Comparison of ENCODE assay signal across 8 mouse cellular contexts in genomic region chr4:40471880-40472279, GRCm38 (mm10). TPM values are rescaled to one million over a fixed set of nuclear protein-coding genes. Genes with fewer than 3 reads are reported as not detected.
DNase-seq lines count a peak whose midpoint lies in the region; ATAC-seq lines count a peak whose summit lies in the region.

TSS of gene Tmem215 (plus strand) at chr4:40472180.

- H3K4me1 ChIP-seq in forebrain, embryonic 11.5 days (replicated peaks; ENCODE audit: control insufficient read depth, insufficient read depth, low read length): no peaks in the 10 kb centered on the region
- H3K4me1 ChIP-seq in neural tube, embryonic 14.5 days (ENCODE audit: control insufficient read depth, insufficient read depth, low read length): 0 out of 2 replicates have a peak, but pooled peaks cover 4% of the 10 kb centered on the region

- H3K9ac ChIP-seq in forebrain, embryonic 11.5 days (ENCODE audit: low read length): peak within 1 kb of the TSS; percentile 57
- H3K9ac ChIP-seq in neural tube, embryonic 14.5 days (replicated peaks; ENCODE audit: low read depth, low read length): peak within 1 kb of the TSS; percentile 61

- no peak within 1 kb of the TSS for H3K27ac ChIP-seq in forebrain, embryonic 11.5 days (ENCODE audit: low read depth, low read length)
- H3K27ac ChIP-seq in neural tube, embryonic 14.5 days (ENCODE audit: low read depth, low read length): no peak within 1 kb of the TSS

- H3K27me3 ChIP-seq in forebrain, embryonic 11.5 days (ENCODE audit: control insufficient read depth, insufficient read depth, low read length): peaks cover 5% of the 10 kb centered on the region
- H3K27me3 ChIP-seq in neural tube, embryonic 14.5 days (ENCODE audit: control insufficient read depth, insufficient read depth, low read length): no peaks in the 10 kb centered on the region

- no peaks in the 10 kb centered on the region for H3K9me3 ChIP-seq in forebrain, embryonic 11.5 days (ENCODE audit: control insufficient read depth, low read length)
- H3K9me3 ChIP-seq in neural tube, embryonic 14.5 days (ENCODE audit: control insufficient read depth, low read length): no peaks in the 10 kb centered on the region

- intact Hi-C loops in left cerebral cortex, postnatal 14 days (cut with DNase I): loop anchor here (10.0 kb wide), 1 partner anchor 167 kb away; no protein-coding TSS in a partner anchor
- intact Hi-C loops in left cerebral cortex, postnatal 36 days (cut with DNase I): loop anchor here (5.0 kb wide), 1 partner anchor 170 kb away; no protein-coding TSS in a partner anchor

- H3K36me3 ChIP-seq in forebrain, embryonic 11.5 days (ENCODE audit: control insufficient read depth, insufficient read depth, low read length): no peaks in the 10 kb centered on the region
- H3K36me3 ChIP-seq in neural tube, embryonic 14.5 days (ENCODE audit: control insufficient read depth, insufficient read depth, low read length): no peaks in the 10 kb centered on the region

- no peak for DNase-seq in left cerebral cortex, postnatal 14 days (ENCODE audit: low spot score in 2 of 2)
- DNase-seq in left cerebral cortex, adult 11 months (ENCODE audit: low spot score): no peak
- DNase-seq in forebrain, embryonic 11.5 days (ENCODE audit: low spot score): no peak
- no peak for DNase-seq in left cerebral cortex, postnatal 36 days (ENCODE audit: low spot score in 2 of 2)
- no peak for DNase-seq in yolk sac, embryonic 10.5 days (ENCODE audit: low spot score)
- no peak for DNase-seq in right cerebral cortex, postnatal 36 days (ENCODE audit: low spot score in 2 of 2)

- 85% methylated on average over 10 of the region's 10 CpGs for WGBS in forebrain, embryonic 11.5 days
- 85% methylated on average over 10 of the region's 10 CpGs for WGBS in neural tube, embryonic 14.5 days

- H3K4me2 ChIP-seq in forebrain, embryonic 11.5 days (ENCODE audit: low read depth, low read length, severe bottlenecking): peak within 1 kb of the TSS; percentile 69
- H3K4me2 ChIP-seq in neural tube, embryonic 14.5 days (ENCODE audit: low read depth, low read length): peak within 1 kb of the TSS; percentile 82

- H3K4me3 ChIP-seq in forebrain, embryonic 11.5 days (ENCODE audit: low read depth, low read length): peak within 1 kb of the TSS; percentile 39
- H3K4me3 ChIP-seq in neural tube, embryonic 14.5 days (ENCODE audit: low read depth, low read length): peak within 1 kb of the TSS; percentile 50

- no peak for ATAC-seq in forebrain, embryonic 11.5 days (replicated peaks; ENCODE audit: low FRiP score)
- no peak for ATAC-seq in neural tube, embryonic 14.5 days (ENCODE audit: low read depth)
- ATAC-seq in activated CD4-positive, CD25-positive, alpha-beta regulatory T cell, adult 4 months: no peak

RNA-seq across cellular contexts. Expression of gene Tmem215, which starts in this region (rescaled TPM):
- 10 to 100 TPM; 16.5 to 21.1 TPM for total RNA-seq in left cerebral cortex, postnatal 14 days (2021)
- 0.29 and 0.56 TPM in 2 replicates for polyA plus RNA-seq in forebrain, embryonic 11.5 days (2014; fragmentation: Nextera tagmentation; extraction: Ambion mirVana)
- 10 to 100 TPM; 20.5 to 22.0 TPM for total RNA-seq in left cerebral cortex, postnatal 36 days (2021)
- 1.9 and 3.3 TPM in 2 replicates for polyA plus RNA-seq in neural tube, embryonic 14.5 days (2014; fragmentation: Nextera tagmentation; extraction: Ambion mirVana)
- not detected for polyA plus RNA-seq in activated CD4-positive, CD25-positive, alpha-beta regulatory T cell, adult 4 months (2017; shearing (Covaris generic))
